In the genomic region with DNA sequence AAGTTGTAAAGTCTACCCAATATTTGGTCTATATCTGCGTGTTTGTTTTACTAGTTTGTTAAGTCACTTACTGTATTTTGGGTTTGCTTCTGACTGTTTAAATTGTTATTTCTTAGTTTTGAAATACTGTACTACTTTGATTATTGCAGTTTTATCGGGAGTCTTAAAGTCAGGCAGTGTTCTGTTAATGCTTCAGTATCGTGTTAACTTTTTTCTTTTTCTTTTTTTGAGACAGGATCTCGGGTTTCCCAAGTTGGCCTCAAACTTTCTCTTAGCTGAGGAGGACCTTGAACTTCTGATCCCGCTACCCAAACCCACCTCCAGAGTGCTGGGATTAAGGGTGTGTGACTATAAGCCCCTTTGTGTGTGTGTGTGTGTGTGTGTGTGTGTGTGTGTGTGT, we compare ENCODE assay signal across 8 mouse cellular contexts. TPM values are rescaled to one million over a fixed set of nuclear protein-coding genes. Genes with fewer than 3 reads are reported as not detected.
DNase-seq lines count a peak whose midpoint lies in the region; ATAC-seq and TF ChIP-seq lines count a peak whose summit lies in the region.

No protein-coding gene starts in this region.

- H3K4me2 ChIP-seq in intestine, embryonic 15.5 days (replicated peaks) = peak overlapping the region; percentile 71
- H3K4me2 ChIP-seq in neural tube, embryonic 13.5 days = peak overlapping the region; percentile 61

- 0 out of 2 replicates have a peak, but pooled peaks have one; percentile 3 for ATAC-seq in intestine, embryonic 15.5 days
- no peak for ATAC-seq in neural tube, embryonic 13.5 days (ENCODE audit: low read depth)
- ATAC-seq in granulocyte monocyte progenitor cell, adult 5-6 weeks (replicated peaks; ENCODE audit: poor library complexity, severe bottlenecking) = no peak

- WGBS in intestine, embryonic 15.5 days = 6% methylated on average over 5 of the region's 5 CpGs
- WGBS in neural tube, embryonic 13.5 days = 13% methylated on average over 5 of the region's 5 CpGs

- peak; percentile 14 to 15 for DNase-seq in cerebellum, postnatal 10 days
- no peak for DNase-seq in cerebellum, adult 9-10 months
- no peak for DNase-seq in testis, postnatal 14 days (ENCODE audit: low spot score)
- DNase-seq in thymus, adult 18-20 months = no peak

- H3K9ac ChIP-seq in intestine, embryonic 15.5 days = no peak overlapping the region; the same call in 1 of the 2 replicates
- H3K9ac ChIP-seq in neural tube, embryonic 13.5 days = peak overlapping the region; percentile 84

- no peaks in the 10 kb centered on the region for H3K27me3 ChIP-seq in testis, adult 2 months (ENCODE audit: control insufficient read depth, insufficient read depth, low read length)
- no peaks in the 10 kb centered on the region for H3K27me3 ChIP-seq in intestine, embryonic 15.5 days (replicated peaks)
- H3K27me3 ChIP-seq in neural tube, embryonic 13.5 days = no peaks in the 10 kb centered on the region

- H3K27ac ChIP-seq in testis, adult 2 months (ENCODE audit: control insufficient read depth, insufficient read depth, low read depth, low read length) = no peak overlapping the region
- H3K27ac ChIP-seq in intestine, embryonic 15.5 days = no peak overlapping the region
- peak overlapping the region; percentile 96; the same call in 1 of the 2 replicates for H3K27ac ChIP-seq in neural tube, embryonic 13.5 days (replicated peaks)

- peak overlapping the region; percentile 90 for H3K4me3 ChIP-seq in testis, adult 2 months (ENCODE audit: control insufficient read depth, low read depth, low read length)
- H3K4me3 ChIP-seq in intestine, embryonic 15.5 days (replicated peaks) = peak overlapping the region; percentile 80
- H3K4me3 ChIP-seq in neural tube, embryonic 13.5 days = peak overlapping the region; percentile 72

- H3K36me3 ChIP-seq in testis, adult 2 months (ENCODE audit: control insufficient read depth, insufficient read depth, low read length) = no peaks in the 10 kb centered on the region
- H3K36me3 ChIP-seq in intestine, embryonic 15.5 days = 0 out of 2 replicates have a peak, but pooled peaks cover 4% of the 10 kb centered on the region
- peaks cover 25% of the 10 kb centered on the region for H3K36me3 ChIP-seq in neural tube, embryonic 13.5 days

- peaks cover 4% of the 10 kb centered on the region; the same call in 1 of the 2 replicates for H3K4me1 ChIP-seq in testis, adult 2 months (ENCODE audit: control insufficient read depth, insufficient read depth, low read length)
- H3K4me1 ChIP-seq in intestine, embryonic 15.5 days (replicated peaks) = 0 out of 2 replicates have a peak, but pooled peaks cover 3% of the 10 kb centered on the region
- H3K4me1 ChIP-seq in neural tube, embryonic 13.5 days (replicated peaks) = peaks cover 21% of the 10 kb centered on the region

- TF ChIP-seq POLR2A in testis, adult 2 months (IDR thresholded peaks at IDR 0.05; ENCODE audit: control insufficient read depth, low read depth, low read length) = no peak

- no peaks in the 10 kb centered on the region for H3K9me3 ChIP-seq in intestine, embryonic 15.5 days
- H3K9me3 ChIP-seq in neural tube, embryonic 13.5 days = no peaks in the 10 kb centered on the region

- no peak for TF ChIP-seq CTCF in testis, adult 2 months (IDR thresholded peaks at IDR 0.05; ENCODE audit: control insufficient read depth, insufficient read depth, insufficient replicate concordance, low read depth, low read length)

RNA-seq across cellular contexts. Expression of a gene that starts 35.4 kb away (rescaled TPM):
- polyA plus RNA-seq in testis, adult 2 months (2012; rRNA removed) = 0.13 and 0.16 TPM in 2 replicates
- polyA plus RNA-seq in intestine, embryonic 15.5 days (2015; fragmentation: Nextera tagmentation; extraction: Ambion mirVana) = 0.97 and 1.2 TPM in 2 replicates
- 2.5 and 2.7 TPM in 2 replicates for polyA plus RNA-seq in neural tube, embryonic 13.5 days (2015; fragmentation: Nextera tagmentation; extraction: Ambion mirVana)
- 3.4 and 4.5 TPM in 2 replicates for total RNA-seq in granulocyte monocyte progenitor cell, adult 5-6 weeks (2014; fragmentation: Nextera tagmentation)
- total RNA-seq in granulocyte monocyte progenitor cell, adult 5-6 weeks (2017) = 2.0 and 3.0 TPM in 2 replicates

Comparison
In these comparisons a context has a peak if more than half of its experiments do, and no peak if none do; other contexts are left out.
1. DNase-seq: peak in cerebellum, postnatal 10 days (2 of 2); none in cerebellum, adult 9-10 months (single experiment), testis, postnatal 14 days (single experiment) and thymus, adult 18-20 months (0 of 2).
2. Peak in every context shown above with its lines, with median percentiles within 50 percentile points of each other: H3K4me3 ChIP-seq.